Mouse (Mus musculus) layer of hippocampus, postnatal 36 days (tissue): Measurements from ENCODE around the gene Prrc2a. TPM values are rescaled to one million over a fixed set of nuclear protein-coding genes. Genes with fewer than 3 reads are reported as not detected.
A peak's percentile ranks its signal among the peaks of the same experiment; 100 is the strongest.

Experiments used
- DNase-seq, 2 experiments: peaks; one replicate each; pipeline ENCODE4 v3.0.0; 2022
- total RNA-seq, 2 experiments: library from RNA; stranded (reverse); gene quantifications; 2 replicates each; pipeline ENCODE4 v1.2.3; 2021

Gene Prrc2a
- total RNA-seq, 2 experiments from 2014 or later = 315 to 340 TPM

GRCm38 (mm10) chr17:35189186-35189585 is 24.5 kb upstream of the Prrc2a start:
- no peak for DNase-seq

GRCm38 (mm10) chr17:35187959-35188610 is 23.4 kb upstream of the Prrc2a start, which contains the start of gene Lst1:
TSS of gene Lst1 (minus strand) at chr17:35188439.
- no peak for DNase-seq

- no peak for DNase-seq
These were observed 22.6 kb upstream of the Prrc2a start for GRCm38 (mm10) chr17:35187345-35187744.

- no peak for DNase-seq
These were observed 22.0 kb upstream of the Prrc2a start for GRCm38 (mm10) chr17:35186681-35187080.

- no peak for DNase-seq
These were observed 21.2 kb upstream of the Prrc2a start for GRCm38 (mm10) chr17:35185639-35186611.

- DNase-seq = no peak
These were observed 15.4 kb upstream of the Prrc2a start for GRCm38 (mm10) chr17:35180093-35180492.

GRCm38 (mm10) chr17:35178528-35178927 is 13.8 kb upstream of the Prrc2a start:
- peak in 1 of 2 experiments; percentile 59 for DNase-seq

- no peak for DNase-seq
These were observed 11.3 kb upstream of the Prrc2a start, which contains the start of gene Aif1 for GRCm38 (mm10) chr17:35175968-35176367. TSS of gene Aif1 (minus strand) at chr17:35176068.

GRCm38 (mm10) chr17:35175382-35175781 is 10.7 kb upstream of the Prrc2a start:
- DNase-seq = no peak

GRCm38 (mm10) chr17:35174201-35174977 is 9.7 kb upstream of the Prrc2a start:
- no peak for DNase-seq

- DNase-seq = no peak
These were observed 8.6 kb upstream of the Prrc2a start for GRCm38 (mm10) chr17:35173329-35173728.

GRCm38 (mm10) chr17:35172445-35173234 is 7.9 kb upstream of the Prrc2a start:
- DNase-seq = no peak

- no peak for DNase-seq
These were observed 4.0 kb upstream of the Prrc2a start for GRCm38 (mm10) chr17:35168541-35169207.

- DNase-seq = no peak
These were observed 3.1 kb upstream of the Prrc2a start for GRCm38 (mm10) chr17:35167794-35168193.

GRCm38 (mm10) chr17:35166352-35167035 is 1.8 kb upstream of the Prrc2a start:
- no peak for DNase-seq

- no peak for DNase-seq
These were observed 906 bp upstream of the Prrc2a start for GRCm38 (mm10) chr17:35165451-35166155.

- DNase-seq = no peak
These were observed 504 bp downstream of the Prrc2a start for GRCm38 (mm10) chr17:35164218-35164567.

GRCm38 (mm10) chr17:35163326-35164081 is 1.2 kb downstream of the Prrc2a start:
- no peak for DNase-seq

GRCm38 (mm10) chr17:35162730-35163129 is 2.0 kb downstream of the Prrc2a start:
- DNase-seq = peak in 1 of 2 experiments; percentile 24
